Mouse (Mus musculus): ENCODE data around the gene Ttc9. TPM values are rescaled to one million over a fixed set of nuclear protein-coding genes. Genes with fewer than 3 reads are reported as not detected.

Gene Ttc9
- total RNA-seq (2014; rRNA removed) (58.4 and 60.2 TPM in 2 replicates), polyA plus RNA-seq (2015; fragmentation: Nextera tagmentation; extraction: Ambion mirVana) (16.3 and 16.7 TPM in 2 replicates)

DNA sequence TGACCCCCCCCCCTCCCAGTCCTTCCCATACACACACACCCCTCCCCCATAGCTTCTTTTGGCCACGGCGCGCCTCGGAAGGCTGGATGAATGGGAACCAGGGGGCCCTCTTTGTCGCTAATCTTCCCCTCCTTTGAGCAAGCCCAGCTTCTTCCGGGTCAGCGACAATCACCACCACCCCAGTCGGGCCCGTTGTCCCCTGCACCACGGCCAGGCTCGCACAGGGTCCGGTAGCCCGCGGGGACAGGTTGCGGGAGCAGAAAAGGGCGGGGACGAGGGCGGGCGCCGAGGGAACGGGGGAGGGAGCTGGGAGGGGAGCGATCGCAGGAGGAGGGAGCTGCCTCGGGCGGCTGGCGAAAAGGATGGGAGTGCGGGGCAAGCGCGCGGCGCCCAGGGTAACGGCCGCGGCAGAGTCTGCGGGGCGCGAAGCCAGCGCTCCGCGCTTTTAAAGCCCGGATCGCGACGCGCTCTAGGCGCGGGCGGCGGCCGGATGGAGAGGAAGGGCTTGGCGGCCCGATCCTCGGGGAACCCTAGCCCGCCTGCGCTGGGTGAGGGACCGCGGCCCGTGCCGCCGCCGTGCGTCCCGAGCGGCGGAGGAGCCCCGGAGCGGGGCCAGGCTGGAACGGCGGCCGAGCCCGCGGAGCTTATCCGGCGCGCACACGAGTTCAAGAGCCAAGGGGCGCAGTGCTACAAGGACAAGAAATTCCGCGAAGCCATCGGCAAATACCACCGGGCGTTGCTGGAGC lies at the start of gene Ttc9:
Gene Ttc9, plus strand, starts transcription at position 335 of the 746 bp plus-strand sequence.
- peak within 1 kb of the TSS; percentile 82 for H3K4me3 ChIP-seq (ENCODE audit: low read depth, low read length)
- peak within 1 kb of the TSS; percentile 83 for H3K4me2 ChIP-seq (ENCODE audit: low read depth, low read length, poor library complexity, severe bottlenecking)
- no peaks in the 10 kb centered on the region for H3K27me3 ChIP-seq (ENCODE audit: insufficient read depth, low read length)
- peak within 1 kb of the TSS; percentile 93 for H3K9ac ChIP-seq (replicated peaks; ENCODE audit: low read length, poor library complexity, severe bottlenecking)
- H3K4me1 ChIP-seq (ENCODE audit: insufficient read depth, low read length), result peaks cover 10% of the 10 kb centered on the region
- H3K27ac ChIP-seq (ENCODE audit: low read depth, low read length), result peak within 1 kb of the TSS; percentile 97
- under 1% methylated on average over 69 of the region's 82 CpGs for WGBS
- H3K36me3 ChIP-seq (ENCODE audit: insufficient read depth, low read length), result no peaks in the 10 kb centered on the region
- DNase-seq (ENCODE audit: low spot score) (peak; percentile 71), ATAC-seq (ENCODE audit: low FRiP score) (peak; percentile 76)
- H3K9me3 ChIP-seq (ENCODE audit: low read length), result no peaks in the 10 kb centered on the region; the same call in 1 of the 2 replicates
- TF ChIP-seq CTCF (IDR thresholded peaks at IDR 0.05), result peak; percentile 26; the same call in 1 of the 2 replicates

DNA sequence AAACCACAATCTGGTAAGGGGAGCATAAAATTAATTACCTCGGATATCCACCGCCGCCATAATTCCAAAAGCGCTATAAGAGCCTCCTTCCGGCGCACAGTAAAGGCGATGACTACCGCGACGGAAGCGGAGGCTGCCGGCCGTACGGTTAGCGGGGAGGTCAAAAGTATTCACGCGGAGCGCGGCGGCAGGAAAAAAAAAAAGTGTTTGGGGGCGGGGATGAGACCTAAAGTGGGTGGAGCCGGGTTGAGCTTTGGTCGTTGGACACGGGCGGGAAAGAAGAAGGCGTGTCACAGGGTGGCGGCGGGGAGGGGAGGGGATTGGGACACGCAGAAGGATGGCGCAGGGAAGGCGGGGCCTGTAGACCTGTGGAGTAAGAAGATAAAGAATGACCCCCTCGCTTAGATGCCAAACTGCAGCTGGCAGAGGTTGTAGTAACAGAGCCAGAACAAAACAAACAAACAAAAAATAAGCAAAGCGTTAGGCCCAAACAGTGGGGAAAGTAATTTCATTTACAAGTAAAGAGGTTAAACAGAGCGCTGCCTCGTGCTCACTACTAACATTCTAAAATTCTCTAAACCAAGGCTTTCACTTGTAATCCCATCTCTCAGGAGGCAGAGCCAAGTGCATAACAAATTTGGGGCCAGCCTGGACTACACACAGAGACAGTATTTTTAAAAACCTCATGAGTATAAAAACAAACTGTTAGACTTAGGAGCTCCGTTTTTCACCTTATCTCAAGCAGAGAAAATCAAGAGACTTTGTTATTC lies 36.0 kb upstream of the Ttc9 start, which contains the start of gene Med6:
Gene Med6, minus strand, starts transcription at position 107 of the 770 bp plus-strand sequence.
- peak; percentile 26 for TF ChIP-seq CTCF (IDR thresholded peaks at IDR 0.05)
- Histone ChIP-seq H3K27me3 (ENCODE audit: insufficient read depth, low read length) (no peaks in the 10 kb centered on the region), H3K9ac (replicated peaks; ENCODE audit: low read length, poor library complexity, severe bottlenecking) (peak within 1 kb of the TSS; percentile 84), H3K27ac (ENCODE audit: low read depth, low read length) (peak within 1 kb of the TSS; percentile 51; the same call in 1 of the 2 replicates), H3K4me3 (ENCODE audit: low read depth, low read length) (peak within 1 kb of the TSS; percentile 86), H3K36me3 (ENCODE audit: insufficient read depth, low read length) (no peaks in the 10 kb centered on the region), H3K4me2 (ENCODE audit: low read depth, low read length, poor library complexity, severe bottlenecking) (peak within 1 kb of the TSS; percentile 64), H3K4me1 (ENCODE audit: insufficient read depth, low read length) (0 out of 2 replicates have a peak, but pooled peaks cover 2% of the 10 kb centered on the region), H3K9me3 (ENCODE audit: low read length) (no peaks in the 10 kb centered on the region)
- DNase-seq (ENCODE audit: low spot score) (peak; percentile 97), ATAC-seq (ENCODE audit: low FRiP score) (peak; percentile 98)
- 2% methylated on average over 36 of the region's 36 CpGs for WGBS

- no peaks in the 10 kb centered on the region for H3K36me3 ChIP-seq (ENCODE audit: insufficient read depth, low read length)
- H3K27ac ChIP-seq (ENCODE audit: low read depth, low read length), result no peak overlapping the region
- no peak overlapping the region for H3K4me2 ChIP-seq (ENCODE audit: low read depth, low read length, poor library complexity, severe bottlenecking)
- H3K27me3 ChIP-seq (ENCODE audit: insufficient read depth, low read length), result no peaks in the 10 kb centered on the region
- DNase-seq (ENCODE audit: low spot score) (no peak), ATAC-seq (ENCODE audit: low FRiP score) (no peak)
- TF ChIP-seq CTCF (IDR thresholded peaks at IDR 0.05), result no peak
- H3K9ac ChIP-seq (replicated peaks; ENCODE audit: low read length, poor library complexity, severe bottlenecking), result no peak overlapping the region
- no peaks in the 10 kb centered on the region for H3K9me3 ChIP-seq (ENCODE audit: low read length)
- no peak overlapping the region for H3K4me3 ChIP-seq (ENCODE audit: low read depth, low read length)
- WGBS, result 81% methylated on average over 8 of the region's 8 CpGs
- H3K4me1 ChIP-seq (ENCODE audit: insufficient read depth, low read length), result 0 out of 2 replicates have a peak, but pooled peaks cover 2% of the 10 kb centered on the region
Observed at GRCm38 (mm10) chr12:81596547-81597262, 34.3 kb upstream of the Ttc9 start.

GRCm38 (mm10) chr12:81604995-81605784 lies 25.9 kb upstream of the Ttc9 start:
- 67% methylated on average over 5 of the region's 5 CpGs for WGBS
- Histone ChIP-seq H3K4me1 (ENCODE audit: insufficient read depth, low read length) (no peaks in the 10 kb centered on the region), H3K4me3 (ENCODE audit: low read depth, low read length) (no peak overlapping the region), H3K9ac (replicated peaks; ENCODE audit: low read length, poor library complexity, severe bottlenecking) (no peak overlapping the region), H3K36me3 (ENCODE audit: insufficient read depth, low read length) (no peaks in the 10 kb centered on the region), H3K27me3 (ENCODE audit: insufficient read depth, low read length) (no peaks in the 10 kb centered on the region), H3K9me3 (ENCODE audit: low read length) (no peaks in the 10 kb centered on the region), H3K4me2 (ENCODE audit: low read depth, low read length, poor library complexity, severe bottlenecking) (no peak overlapping the region), H3K27ac (ENCODE audit: low read depth, low read length) (no peak overlapping the region)
- DNase-seq (ENCODE audit: low spot score) (peak; percentile 51), ATAC-seq (ENCODE audit: low FRiP score) (no peak)
- no peak for TF ChIP-seq CTCF (IDR thresholded peaks at IDR 0.05)

GRCm38 (mm10) chr12:81609445-81609844 lies 21.6 kb upstream of the Ttc9 start:
- DNase-seq (ENCODE audit: low spot score), result no peak
- Histone ChIP-seq H3K27ac (ENCODE audit: low read depth, low read length) (no peak overlapping the region), H3K4me2 (ENCODE audit: low read depth, low read length, poor library complexity, severe bottlenecking) (no peak overlapping the region), H3K9ac (replicated peaks; ENCODE audit: low read length, poor library complexity, severe bottlenecking) (no peak overlapping the region), H3K4me3 (ENCODE audit: low read depth, low read length) (no peak overlapping the region), H3K27me3 (ENCODE audit: insufficient read depth, low read length) (no peaks in the 10 kb centered on the region), H3K36me3 (ENCODE audit: insufficient read depth, low read length) (no peaks in the 10 kb centered on the region), H3K4me1 (ENCODE audit: insufficient read depth, low read length) (no peaks in the 10 kb centered on the region), H3K9me3 (ENCODE audit: low read length) (no peaks in the 10 kb centered on the region)
- ATAC-seq (ENCODE audit: low FRiP score), result no peak
- TF ChIP-seq CTCF (IDR thresholded peaks at IDR 0.05), result no peak
